ENCODE assay signal across 19 mouse cellular contexts in genomic region chr11:120299484-120299883, GRCm38 (mm10). TPM values are rescaled to one million over a fixed set of nuclear protein-coding genes. Genes with fewer than 3 reads are reported as not detected.
A peak's percentile ranks its signal among the peaks of the same experiment; 100 is the strongest.
DNase-seq lines count a peak whose midpoint lies in the region; ATAC-seq and TF ChIP-seq lines count a peak whose summit lies in the region.
"Had no signal": no experiment of that assay in that cellular context is flagged by ENCODE, and none has a peak within 500 bp of the region (broad histone marks: within the 10 kb centered on the region; RNA-seq: fewer than 3 reads in every experiment).

No protein-coding gene starts in this region.

- H3K4me2 ChIP-seq in heart, embryonic 16.5 days (ENCODE audit: low read depth, low read length) = no peak overlapping the region
- H3K4me2 ChIP-seq in liver, embryonic 13.5 days = no peak overlapping the region
- H3K4me2 ChIP-seq: intestine, embryonic 15.5 days had no signal

- H3K9ac ChIP-seq in heart, embryonic 16.5 days (ENCODE audit: low read length) = peak overlapping the region; percentile 4; the same call in 1 of the 2 replicates
- peak overlapping the region; percentile 2; the same call in 1 of the 2 replicates for H3K9ac ChIP-seq in liver, embryonic 13.5 days
- H3K9ac ChIP-seq: intestine, embryonic 15.5 days had no signal

- WGBS in heart, embryonic 16.5 days = 32% methylated on average over 5 of the region's 5 CpGs
- WGBS in liver, embryonic 13.5 days (ENCODE audit: insufficient replicate concordance) = 7% methylated on average over 5 of the region's 5 CpGs

- H3K27me3 ChIP-seq in heart, embryonic 16.5 days (ENCODE audit: control insufficient read depth, insufficient read depth, low read length) = no peaks in the 10 kb centered on the region
- no peaks in the 10 kb centered on the region for H3K27me3 ChIP-seq in liver, embryonic 13.5 days
- H3K27me3 ChIP-seq: intestine, embryonic 15.5 days had no signal

- ATAC-seq in heart, embryonic 16.5 days (replicated peaks; ENCODE audit: extremely low read depth, insufficient read depth, low FRiP score) = no peak
- ATAC-seq in liver, embryonic 13.5 days (ENCODE audit: low read depth) = peak; percentile 13; the same call in 1 of the 2 replicates
- ATAC-seq: CD4-positive, CD25-positive, alpha-beta regulatory T cell, adult 4 months; intestine, embryonic 15.5 days had no signal

- no peak for TF ChIP-seq POLR2A in brain, embryonic 14.5 days (IDR thresholded peaks at IDR 0.05; ENCODE audit: borderline replicate concordance, extremely low read depth, insufficient read depth, insufficient read length, poor library complexity, severe bottlenecking)

- no peak for TF ChIP-seq CTCF in brain, embryonic 14.5 days (IDR thresholded peaks at IDR 0.05; ENCODE audit: borderline replicate concordance, extremely low read depth, insufficient read depth, insufficient read length)

- intact Hi-C loops in heart, postnatal 10 days (cut with DNase I) = no loop called here

- H3K9me3 ChIP-seq in heart, embryonic 16.5 days (replicated peaks; ENCODE audit: control insufficient read depth, low read length) = 0 out of 2 replicates have a peak, but pooled peaks cover 2% of the 10 kb centered on the region
- no peaks in the 10 kb centered on the region for H3K9me3 ChIP-seq in liver, embryonic 13.5 days (replicated peaks)
- H3K9me3 ChIP-seq: intestine, embryonic 15.5 days had no signal

- H3K4me3 ChIP-seq in heart, embryonic 16.5 days (ENCODE audit: low read length) = no peak overlapping the region
- H3K4me3 ChIP-seq in liver, embryonic 13.5 days (replicated peaks) = no peak overlapping the region
- H3K4me3 ChIP-seq: intestine, embryonic 15.5 days had no signal

- no peaks in the 10 kb centered on the region for H3K36me3 ChIP-seq in heart, embryonic 16.5 days (ENCODE audit: control insufficient read depth, insufficient read depth)
- no peaks in the 10 kb centered on the region for H3K36me3 ChIP-seq in liver, embryonic 13.5 days
- H3K36me3 ChIP-seq: intestine, embryonic 15.5 days had no signal

- no peak overlapping the region for H3K27ac ChIP-seq in heart, embryonic 16.5 days (ENCODE audit: low read length)
- H3K27ac ChIP-seq in liver, embryonic 13.5 days = peak overlapping the region; percentile 47; the same call in 1 of the 2 replicates
- H3K27ac ChIP-seq: intestine, embryonic 15.5 days; macrophage had no signal

- DNase-seq in heart, postnatal 10 days = no peak
- DNase-seq in 416B (ENCODE audit: low read depth) = peak; percentile 65
- peak; percentile 56 for DNase-seq in brain, embryonic 14.5 days (ENCODE audit: low read depth)
- DNase-seq in liver, embryonic 13.5 days = peak; percentile 43
- DNase-seq in frontal cortex, adult 2 months (ENCODE audit: extremely low spot score in 1 of 2, low spot score in 1 of 2) = no peak
- DNase-seq in testis, postnatal 10 days (ENCODE audit: low spot score) = no peak
- DNase-seq in spleen, postnatal 36 days (ENCODE audit: low spot score in 2 of 2) = no peak
- DNase-seq: adrenal gland, postnatal 14 days; cerebellum, adult 9-11 months; embryo, embryonic 11 days; kidney, postnatal 10 days; lung, adult 2 months; right cerebral cortex, adult 18-20 months; spleen, adult 18-20 months; thymus, postnatal 25 days had no signal

- H3K4me1 ChIP-seq in heart, embryonic 16.5 days (ENCODE audit: control insufficient read depth, insufficient read depth, low read length) = peaks cover 12% of the 10 kb centered on the region
- peaks cover 73% of the 10 kb centered on the region for H3K4me1 ChIP-seq in liver, embryonic 13.5 days (replicated peaks)

RNA-seq across cellular contexts. Expression of gene Actg1, which starts 48.9 kb away (rescaled TPM):
- polyA plus RNA-seq in heart, embryonic 16.5 days (2015; fragmentation: Nextera tagmentation; extraction: Ambion mirVana) = 1,134 and 1,179 TPM in 2 replicates
- total RNA-seq in heart, postnatal 10 days (2021) = 100 to 1,000 TPM; 691 to 703 TPM
- polyA plus RNA-seq in brain, embryonic 14.5 days (2012; rRNA removed) = 1,716 and 3,108 TPM in 2 replicates
- 712 and 750 TPM in 2 replicates for polyA plus RNA-seq in liver, embryonic 13.5 days (2015; fragmentation: Nextera tagmentation; extraction: Ambion mirVana)
- 1,138 and 1,210 TPM in 2 replicates for polyA plus RNA-seq in frontal cortex, adult 2 months (2012; rRNA removed)

Comparison
In these comparisons a context has a peak if more than half of its experiments do, and no peak if none do; other contexts are left out.
1. DNase-seq: peak in 416B (single experiment), brain, embryonic 14.5 days (single experiment) and liver, embryonic 13.5 days (single experiment); none in heart, postnatal 10 days (0 of 2), frontal cortex, adult 2 months (0 of 2), testis, postnatal 10 days (single experiment) and spleen, postnatal 36 days (0 of 2).